Mouse (Mus musculus): ENCODE data around the gene 2210011C24Rik. TPM values are rescaled to one million over a fixed set of nuclear protein-coding genes. Genes with fewer than 3 reads are reported as not detected.
A peak's percentile ranks its signal among the peaks of the same experiment; 100 is the strongest.

Gene 2210011C24Rik
- total and polyA plus RNA-seq, 2 experiments from 2014 or later = 1.2 TPM; not detected in 1

DNA sequence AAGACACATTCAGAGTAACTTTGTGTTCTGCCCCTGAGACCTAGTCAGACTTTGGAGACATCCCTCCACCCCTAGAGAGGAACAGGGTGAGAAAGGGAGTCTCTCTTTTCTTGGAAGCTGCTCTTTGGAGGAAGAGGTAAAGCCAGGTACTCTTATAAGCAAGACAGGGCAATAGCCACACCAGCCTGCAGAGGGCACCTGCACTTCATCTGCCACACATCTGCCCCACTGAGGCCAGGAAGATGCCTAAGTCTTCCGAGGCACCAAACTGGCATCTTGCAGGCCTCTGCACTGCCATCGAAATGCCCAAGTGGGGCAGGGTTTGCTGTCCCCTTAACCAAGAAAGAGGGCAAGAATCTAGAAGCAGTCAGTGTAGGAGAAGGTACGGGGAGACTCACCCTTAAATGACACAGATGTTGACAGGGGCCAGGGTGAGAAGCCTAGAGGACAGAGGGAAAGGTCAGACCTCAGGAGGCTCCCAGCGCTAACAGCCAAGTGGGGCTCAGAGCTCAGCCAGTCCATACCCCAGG lies 35.8 kb downstream of the 2210011C24Rik start:
- no peak overlapping the region for H3K4me3 ChIP-seq (ENCODE audit: low read depth, low read length)
- no peak for DNase-seq
- no peak overlapping the region for H3K27ac ChIP-seq (ENCODE audit: low read depth, low read length)
- no peak for ATAC-seq
- no peak overlapping the region for H3K9ac ChIP-seq
- H3K36me3 ChIP-seq (ENCODE audit: insufficient read depth) = peaks cover 6% of the 10 kb centered on the region
- H3K27me3 ChIP-seq (ENCODE audit: insufficient read depth, low read length) = no peaks in the 10 kb centered on the region
- peaks cover 16% of the 10 kb centered on the region for H3K4me1 ChIP-seq (ENCODE audit: insufficient read depth)
- no peak overlapping the region for H3K4me2 ChIP-seq (ENCODE audit: low read depth)
- H3K9me3 ChIP-seq (ENCODE audit: low read length) = no peaks in the 10 kb centered on the region
- TF ChIP-seq CTCF (IDR thresholded peaks at IDR 0.05; ENCODE audit: low read depth) = peak; percentile 28; the same call in 1 of the 2 replicates
- WGBS = 84% methylated on average over 4 of the region's 4 CpGs

DNA sequence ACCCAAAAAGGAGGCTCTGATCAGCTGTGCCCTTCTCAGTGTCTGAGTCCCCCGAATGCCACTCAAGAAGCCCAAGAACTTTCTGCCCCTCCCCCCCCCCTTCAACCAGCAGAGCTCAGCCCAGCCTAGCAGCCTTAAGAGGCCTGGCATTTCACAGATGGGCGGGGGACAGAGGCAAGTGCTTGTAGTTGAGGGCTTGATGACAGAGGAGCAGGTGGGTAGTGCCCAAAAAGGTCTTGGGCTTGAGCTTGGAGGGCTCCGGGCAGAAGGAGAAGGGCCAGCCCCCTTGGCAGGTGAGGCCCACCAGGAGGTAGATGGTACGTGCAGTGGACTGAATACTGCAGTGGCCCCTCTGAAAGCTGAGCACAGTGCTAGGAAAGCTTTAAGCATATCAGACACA lies 37.5 kb downstream of the 2210011C24Rik start:
- H3K27ac ChIP-seq (ENCODE audit: low read depth, low read length) = no peak overlapping the region
- H3K4me2 ChIP-seq (ENCODE audit: low read depth) = peak overlapping the region; percentile 96
- ATAC-seq (no peak), DNase-seq (no peak)
- H3K4me1 ChIP-seq (ENCODE audit: insufficient read depth) = peaks cover 16% of the 10 kb centered on the region
- no peaks in the 10 kb centered on the region; the same call in 1 of the 2 replicates for H3K36me3 ChIP-seq (ENCODE audit: insufficient read depth)
- H3K9me3 ChIP-seq (ENCODE audit: low read length) = no peaks in the 10 kb centered on the region
- TF ChIP-seq CTCF (IDR thresholded peaks at IDR 0.05; ENCODE audit: low read depth) = no peak
- no peaks in the 10 kb centered on the region for H3K27me3 ChIP-seq (ENCODE audit: insufficient read depth, low read length)
- no peak overlapping the region for H3K9ac ChIP-seq
- 81% methylated on average over 4 of the region's 4 CpGs for WGBS
- H3K4me3 ChIP-seq (ENCODE audit: low read depth, low read length) = no peak overlapping the region

GRCm38 (mm10) chr8:83973161-83974031 lies 38.6 kb downstream of the 2210011C24Rik start:
- Histone ChIP-seq H3K4me2 (ENCODE audit: low read depth) (peak overlapping the region; percentile 96), H3K36me3 (ENCODE audit: insufficient read depth) (no peaks in the 10 kb centered on the region; the same call in 1 of the 2 replicates), H3K4me3 (ENCODE audit: low read depth, low read length) (peak overlapping the region; percentile 97), H3K4me1 (ENCODE audit: insufficient read depth) (peaks cover 16% of the 10 kb centered on the region), H3K27me3 (ENCODE audit: insufficient read depth, low read length) (no peaks in the 10 kb centered on the region), H3K9me3 (ENCODE audit: low read length) (no peaks in the 10 kb centered on the region), H3K9ac (peak overlapping the region; percentile 88), H3K27ac (ENCODE audit: low read depth, low read length) (peak overlapping the region; percentile 75)
- DNase-seq (peak; percentile 20), ATAC-seq (peak; percentile 12; the same call in 1 of the 2 replicates)
- no peak for TF ChIP-seq CTCF (IDR thresholded peaks at IDR 0.05; ENCODE audit: low read depth)
- WGBS = 3% methylated on average over 34 of the region's 37 CpGs

DNA sequence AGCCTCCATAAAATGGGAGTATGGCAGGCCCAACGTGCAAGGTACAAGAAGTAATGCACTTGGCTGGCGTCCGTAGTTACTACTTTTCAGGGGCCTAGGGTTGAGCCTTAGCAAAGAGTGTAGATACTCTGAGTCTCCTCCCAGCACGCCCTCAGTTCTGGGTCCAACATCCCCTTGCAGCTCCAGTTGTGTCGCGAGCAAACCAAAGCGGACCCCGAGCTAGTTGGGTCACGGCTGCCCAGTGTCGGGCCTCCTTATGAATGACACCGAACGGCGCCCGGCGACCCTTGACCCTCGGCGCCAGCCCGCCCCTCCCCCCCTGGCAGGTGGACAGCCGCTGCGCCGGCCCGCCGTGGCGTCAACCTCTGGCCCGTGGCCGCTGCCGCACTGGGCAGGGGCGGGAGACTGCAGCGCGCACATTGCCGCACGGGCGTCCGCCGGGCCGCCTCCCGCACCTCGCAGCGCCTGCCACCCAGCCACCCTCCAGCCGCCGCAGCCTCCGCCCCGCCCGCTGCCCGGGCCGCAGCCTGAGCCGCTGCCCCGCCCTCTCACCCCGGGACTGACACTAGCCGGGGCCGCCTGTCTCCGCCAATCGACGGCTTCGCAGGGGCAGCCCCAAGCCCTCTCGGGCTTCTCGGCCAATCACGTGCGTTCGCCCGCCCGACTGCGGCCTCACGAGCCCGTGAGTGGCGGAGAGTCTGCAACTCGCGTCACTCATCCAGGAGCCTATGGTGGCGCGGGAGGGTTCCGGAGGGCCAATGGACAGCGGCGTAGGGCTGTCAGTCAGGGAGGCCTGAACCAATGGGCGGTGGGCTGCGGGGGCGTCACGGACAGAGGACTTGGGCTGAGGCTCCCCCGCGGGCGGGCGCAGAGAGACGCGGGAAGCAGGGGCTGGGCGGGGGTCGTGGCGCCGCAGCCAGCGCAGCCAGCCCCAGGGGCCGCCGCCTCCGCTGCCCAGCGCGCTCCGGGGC lies 39.5 kb downstream of the 2210011C24Rik start, which contains the start of gene Prkaca:
TSS of gene Prkaca (plus strand) at position 844 of the 971 bp plus-strand sequence.
- Histone ChIP-seq H3K4me1 (ENCODE audit: insufficient read depth) (peaks cover 11% of the 10 kb centered on the region), H3K4me3 (ENCODE audit: low read depth, low read length) (peak within 1 kb of the TSS; percentile 97), H3K9me3 (ENCODE audit: low read length) (no peaks in the 10 kb centered on the region), H3K9ac (peak within 1 kb of the TSS; percentile 88), H3K4me2 (ENCODE audit: low read depth) (peak within 1 kb of the TSS; percentile 96), H3K27ac (ENCODE audit: low read depth, low read length) (peak within 1 kb of the TSS; percentile 75), H3K36me3 (ENCODE audit: insufficient read depth) (no peaks in the 10 kb centered on the region; the same call in 1 of the 2 replicates), H3K27me3 (ENCODE audit: insufficient read depth, low read length) (no peaks in the 10 kb centered on the region)
- ATAC-seq (peak; percentile 99), DNase-seq (peak; percentile 99)
- WGBS = under 1% methylated on average over 72 of the region's 94 CpGs
- TF ChIP-seq CTCF (IDR thresholded peaks at IDR 0.05; ENCODE audit: low read depth) = no peak

GRCm38 (mm10) chr8:83971661-83972060 lies 40.3 kb downstream of the 2210011C24Rik start:
- Histone ChIP-seq H3K4me3 (ENCODE audit: low read depth, low read length) (peak overlapping the region; percentile 97), H3K27ac (ENCODE audit: low read depth, low read length) (no peak overlapping the region)

GRCm38 (mm10) chr8:83971121-83971520 lies 40.9 kb downstream of the 2210011C24Rik start:
- no peaks in the 10 kb centered on the region for H3K9me3 ChIP-seq (ENCODE audit: low read length)
- DNase-seq = no peak
- ATAC-seq = no peak
- H3K9ac ChIP-seq = no peak overlapping the region
- H3K27ac ChIP-seq (ENCODE audit: low read depth, low read length) = no peak overlapping the region
- peaks cover 11% of the 10 kb centered on the region for H3K4me1 ChIP-seq (ENCODE audit: insufficient read depth)
- H3K27me3 ChIP-seq (ENCODE audit: insufficient read depth, low read length) = no peaks in the 10 kb centered on the region
- 86% methylated on average over 4 of the region's 4 CpGs for WGBS
- no peaks in the 10 kb centered on the region; the same call in 1 of the 2 replicates for H3K36me3 ChIP-seq (ENCODE audit: insufficient read depth)
- H3K4me3 ChIP-seq (ENCODE audit: low read depth, low read length) = no peak overlapping the region
- no peak for TF ChIP-seq CTCF (IDR thresholded peaks at IDR 0.05; ENCODE audit: low read depth)
- H3K4me2 ChIP-seq (ENCODE audit: low read depth) = no peak overlapping the region

More at GRCm38 (mm10) chr8:83971661-83972060, 40.3 kb downstream of the 2210011C24Rik start:
- no peak for TF ChIP-seq CTCF (IDR thresholded peaks at IDR 0.05; ENCODE audit: low read depth)
- peaks cover 11% of the 10 kb centered on the region for H3K4me1 ChIP-seq (ENCODE audit: insufficient read depth)
- DNase-seq (no peak), ATAC-seq (no peak)
- no peaks in the 10 kb centered on the region for H3K9me3 ChIP-seq (ENCODE audit: low read length)
- H3K36me3 ChIP-seq (ENCODE audit: insufficient read depth) = no peaks in the 10 kb centered on the region; the same call in 1 of the 2 replicates
- no peaks in the 10 kb centered on the region for H3K27me3 ChIP-seq (ENCODE audit: insufficient read depth, low read length)
- peak overlapping the region; percentile 89 for H3K4me2 ChIP-seq (ENCODE audit: low read depth)
- WGBS = 74% methylated on average over 6 of the region's 6 CpGs
- peak overlapping the region; percentile 65; the same call in 1 of the 2 replicates for H3K9ac ChIP-seq
